Mouse (Mus musculus): ENCODE measurements around the gene Smarca2.

GRCm38 (mm10) chr19:26733055-26733454, 128.2 kb downstream of the Smarca2 start:
- no peak for TF ChIP-seq CTCF (conservative IDR thresholded peaks at IDR 0.05; ENCODE audit: low read length)
- no peak for TF ChIP-seq NANOG (IDR thresholded peaks at IDR 0.05; ENCODE audit: borderline replicate concordance, low read length)

All from E14TG2a.4 (cell line).